Mouse (Mus musculus): ENCODE data around the gene Tmprss5. TPM values are rescaled to one million over a fixed set of nuclear protein-coding genes. Genes with fewer than 3 reads are reported as not detected.

The Tmprss5 gene
- total RNA-seq (2014; rRNA removed; ENCODE audit: low replicate concordance), result not detected in 2 replicates
- polyA plus RNA-seq (2015; fragmentation: Nextera tagmentation; extraction: Ambion mirVana), result not detected in 2 replicates

DNA sequence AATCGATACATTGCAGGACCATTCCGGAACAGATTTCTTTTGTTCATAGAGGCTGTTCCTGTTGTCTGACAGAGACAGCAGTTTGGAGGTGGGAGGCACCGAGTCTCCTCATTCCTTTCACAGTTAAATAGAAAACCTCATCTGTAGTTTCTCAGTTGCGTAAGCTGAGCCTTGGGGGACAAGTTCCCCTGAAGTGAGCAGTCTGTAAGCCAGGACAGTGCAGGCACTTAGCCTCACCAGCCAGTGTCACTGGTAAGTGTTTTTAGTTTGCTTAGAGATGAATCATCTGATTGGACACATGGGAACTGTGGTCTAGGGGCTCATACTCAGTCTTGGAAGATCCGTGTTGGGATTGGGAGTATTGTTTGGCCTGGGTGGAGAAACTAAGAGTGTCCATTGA is at the start of gene Tmprss5:
Tmprss5 (plus strand) TSS at position 154 of the 400 bp plus-strand sequence.
- no peaks in the 10 kb centered on the region for H3K27me3 ChIP-seq (ENCODE audit: control insufficient read depth, insufficient read depth, low read length)
- ATAC-seq (ENCODE audit: insufficient read depth, low read depth) (no peak), DNase-seq (ENCODE audit: low spot score) (no peak)
- H3K9me3 ChIP-seq (replicated peaks; ENCODE audit: control insufficient read depth, low read length), result no peaks in the 10 kb centered on the region
- WGBS, result 66% methylated on average over 5 of the region's 5 CpGs
- H3K4me1 ChIP-seq (ENCODE audit: control insufficient read depth, insufficient read depth), result 0 out of 2 replicates have a peak, but pooled peaks cover 3% of the 10 kb centered on the region
- H3K36me3 ChIP-seq (replicated peaks; ENCODE audit: control insufficient read depth, insufficient read depth, low read length), result peaks cover 39% of the 10 kb centered on the region
- TF ChIP-seq CTCF (IDR thresholded peaks at IDR 0.05; ENCODE audit: low read depth) (no peak), EP300 (IDR thresholded peaks at IDR 0.05; ENCODE audit: low read depth) (no peak)
- no peak within 1 kb of the TSS for H3K4me2 ChIP-seq (ENCODE audit: low read depth, low read length)
- H3K27ac ChIP-seq (ENCODE audit: low read depth), result no peak within 1 kb of the TSS
- H3K4me3 ChIP-seq (ENCODE audit: low read depth, low read length), result no peak within 1 kb of the TSS
- H3K9ac ChIP-seq (replicated peaks; ENCODE audit: low read depth, low read length), result no peak within 1 kb of the TSS

DNA sequence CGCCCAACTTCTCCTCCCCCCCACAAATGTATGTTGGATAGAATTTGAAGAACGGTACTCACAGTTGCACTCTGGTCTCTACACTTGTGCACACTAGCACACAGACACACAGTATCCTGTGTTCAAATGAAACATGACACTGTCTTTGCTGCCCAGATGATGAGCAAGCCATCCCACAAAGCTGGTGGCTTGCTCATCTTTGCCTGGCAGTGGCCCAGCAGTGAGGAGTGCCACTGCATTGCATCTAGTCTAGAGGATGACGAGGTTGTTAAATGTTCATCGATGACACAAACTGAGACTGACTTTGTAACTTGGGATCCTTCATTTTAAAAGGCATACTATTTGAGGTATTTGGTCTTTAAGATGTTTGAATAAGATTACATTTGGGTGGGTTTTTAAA is 46.3 kb upstream of the Tmprss5 start:
- 91% methylated on average over 4 of the region's 4 CpGs for WGBS
- Histone ChIP-seq H3K4me1 (ENCODE audit: control insufficient read depth, insufficient read depth) (no peaks in the 10 kb centered on the region), H3K27me3 (ENCODE audit: control insufficient read depth, insufficient read depth, low read length) (no peaks in the 10 kb centered on the region), H3K4me3 (ENCODE audit: low read depth, low read length) (no peak overlapping the region), H3K9me3 (replicated peaks; ENCODE audit: control insufficient read depth, low read length) (no peaks in the 10 kb centered on the region), H3K27ac (ENCODE audit: low read depth) (no peak overlapping the region), H3K9ac (replicated peaks; ENCODE audit: low read depth, low read length) (no peak overlapping the region), H3K4me2 (ENCODE audit: low read depth, low read length) (no peak overlapping the region), H3K36me3 (replicated peaks; ENCODE audit: control insufficient read depth, insufficient read depth, low read length) (peaks cover 97% of the 10 kb centered on the region)
- DNase-seq (ENCODE audit: low spot score) (no peak), ATAC-seq (ENCODE audit: insufficient read depth, low read depth) (no peak)
- TF ChIP-seq CTCF (IDR thresholded peaks at IDR 0.05; ENCODE audit: low read depth) (no peak), EP300 (IDR thresholded peaks at IDR 0.05; ENCODE audit: low read depth) (no peak)

DNA sequence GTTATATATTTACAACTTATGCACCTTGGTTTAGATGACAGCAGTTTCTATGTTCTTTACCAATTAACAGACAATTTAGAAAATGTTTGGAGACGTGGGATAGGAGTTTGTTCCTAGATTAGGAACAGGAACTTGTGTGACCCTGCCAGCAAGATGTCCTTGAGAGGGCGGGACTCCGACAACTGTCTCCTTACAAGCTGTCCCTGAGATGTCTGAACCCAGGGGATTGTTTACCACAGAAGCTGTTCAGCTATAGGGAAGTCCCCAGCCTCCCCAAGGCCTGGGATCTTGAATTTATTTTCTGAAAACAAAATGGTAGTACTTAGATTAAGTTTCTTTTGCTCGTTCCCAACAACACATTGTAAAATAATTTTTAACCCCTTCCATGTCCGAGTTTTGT is 30.2 kb upstream of the Tmprss5 start:
- no peak for TF ChIP-seq CTCF (IDR thresholded peaks at IDR 0.05; ENCODE audit: low read depth)
- TF ChIP-seq EP300 (IDR thresholded peaks at IDR 0.05; ENCODE audit: low read depth), result no peak
- H3K4me1 ChIP-seq (ENCODE audit: control insufficient read depth, insufficient read depth), result no peaks in the 10 kb centered on the region
- DNase-seq (ENCODE audit: low spot score) (no peak), ATAC-seq (ENCODE audit: insufficient read depth, low read depth) (no peak)
- no peaks in the 10 kb centered on the region for H3K27me3 ChIP-seq (ENCODE audit: control insufficient read depth, insufficient read depth, low read length)
- H3K9me3 ChIP-seq (replicated peaks; ENCODE audit: control insufficient read depth, low read length), result no peaks in the 10 kb centered on the region
- no peak overlapping the region for H3K4me2 ChIP-seq (ENCODE audit: low read depth, low read length)
- no peak overlapping the region for H3K27ac ChIP-seq (ENCODE audit: low read depth)
- no peak overlapping the region for H3K4me3 ChIP-seq (ENCODE audit: low read depth, low read length)
- 58% methylated on average over 5 of the region's 5 CpGs for WGBS
- H3K36me3 ChIP-seq (replicated peaks; ENCODE audit: control insufficient read depth, insufficient read depth, low read length), result no peaks in the 10 kb centered on the region
- H3K9ac ChIP-seq (replicated peaks; ENCODE audit: low read depth, low read length), result no peak overlapping the region

DNA sequence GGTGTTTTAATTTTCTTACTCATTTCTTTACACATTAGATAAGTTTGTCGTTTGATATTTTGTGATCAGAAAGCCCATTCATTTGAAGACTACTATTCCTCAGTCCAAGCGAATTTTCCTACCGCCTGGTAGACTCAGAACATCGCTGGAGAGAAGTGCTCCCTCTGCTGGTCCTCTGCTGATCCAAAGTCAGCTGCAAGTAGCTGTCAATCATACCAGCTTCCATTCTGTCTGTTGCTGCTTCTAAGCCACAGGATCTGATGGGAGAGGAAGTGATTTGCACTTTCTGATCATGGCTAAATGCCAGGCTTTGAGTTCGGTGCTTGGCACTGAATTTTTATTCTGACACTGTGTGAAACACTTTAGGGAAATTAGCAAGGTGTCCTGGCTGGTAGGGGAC is 29.7 kb upstream of the Tmprss5 start:
- no peaks in the 10 kb centered on the region for H3K36me3 ChIP-seq (replicated peaks; ENCODE audit: control insufficient read depth, insufficient read depth, low read length)
- no peak overlapping the region for H3K4me2 ChIP-seq (ENCODE audit: low read depth, low read length)
- no peaks in the 10 kb centered on the region for H3K27me3 ChIP-seq (ENCODE audit: control insufficient read depth, insufficient read depth, low read length)
- H3K27ac ChIP-seq (ENCODE audit: low read depth), result no peak overlapping the region
- H3K9ac ChIP-seq (replicated peaks; ENCODE audit: low read depth, low read length), result no peak overlapping the region
- no peak for TF ChIP-seq EP300 (IDR thresholded peaks at IDR 0.05; ENCODE audit: low read depth)
- TF ChIP-seq CTCF (IDR thresholded peaks at IDR 0.05; ENCODE audit: low read depth), result peak; percentile 77
- peak; percentile 56 for DNase-seq (ENCODE audit: low spot score)
- no peak for ATAC-seq (ENCODE audit: insufficient read depth, low read depth)
- WGBS, result 6% methylated on average over 5 of the region's 5 CpGs
- no peaks in the 10 kb centered on the region for H3K9me3 ChIP-seq (replicated peaks; ENCODE audit: control insufficient read depth, low read length)
- H3K4me1 ChIP-seq (ENCODE audit: control insufficient read depth, insufficient read depth), result peaks cover 3% of the 10 kb centered on the region; the same call in 1 of the 2 replicates
- H3K4me3 ChIP-seq (ENCODE audit: low read depth, low read length), result no peak overlapping the region

DNA sequence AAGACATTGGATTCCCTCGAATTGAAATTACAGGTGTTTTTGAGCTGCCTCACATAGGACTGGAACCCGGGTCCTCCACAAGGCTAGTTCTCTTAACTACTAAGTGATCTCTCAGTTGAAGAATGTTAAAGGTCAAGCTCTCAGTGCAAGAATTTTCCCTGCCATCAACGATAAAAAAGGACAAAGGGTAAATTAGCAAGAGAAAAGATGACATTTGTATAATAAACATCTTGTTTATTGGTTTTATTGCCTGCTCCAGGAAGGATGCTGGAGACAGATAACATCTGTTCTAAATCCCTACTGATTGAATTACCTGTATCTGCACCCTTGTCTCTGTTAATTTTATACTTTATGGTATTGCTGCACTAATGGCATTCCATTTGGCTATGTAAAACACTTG is 27.0 kb upstream of the Tmprss5 start:
- TF ChIP-seq EP300 (IDR thresholded peaks at IDR 0.05; ENCODE audit: low read depth) (no peak), CTCF (IDR thresholded peaks at IDR 0.05; ENCODE audit: low read depth) (no peak)
- Histone ChIP-seq H3K27ac (ENCODE audit: low read depth) (no peak overlapping the region), H3K9me3 (replicated peaks; ENCODE audit: control insufficient read depth, low read length) (no peaks in the 10 kb centered on the region), H3K4me3 (ENCODE audit: low read depth, low read length) (no peak overlapping the region), H3K9ac (replicated peaks; ENCODE audit: low read depth, low read length) (no peak overlapping the region), H3K4me1 (ENCODE audit: control insufficient read depth, insufficient read depth) (peaks cover 12% of the 10 kb centered on the region; the same call in 1 of the 2 replicates), H3K27me3 (ENCODE audit: control insufficient read depth, insufficient read depth, low read length) (no peaks in the 10 kb centered on the region), H3K36me3 (replicated peaks; ENCODE audit: control insufficient read depth, insufficient read depth, low read length) (0 out of 2 replicates have a peak, but pooled peaks cover 3% of the 10 kb centered on the region), H3K4me2 (ENCODE audit: low read depth, low read length) (no peak overlapping the region)
- no peak for ATAC-seq (ENCODE audit: insufficient read depth, low read depth)
- WGBS, result 74% methylated on average over 3 of the region's 3 CpGs
- no peak for DNase-seq (ENCODE audit: low spot score)

Measured in heart, postnatal 0 days (tissue).